Mouse (Mus musculus) 3T3-L1 (cell line): ENCODE results near the gene Vps18.

Experiments used
- DNase-seq: peaks from one replicate; pipeline ENCODE4 v3.0.0-alpha.2; 2015; ENCODE audit warnings: low read depth, low spot score

The Vps18 gene

DNA sequence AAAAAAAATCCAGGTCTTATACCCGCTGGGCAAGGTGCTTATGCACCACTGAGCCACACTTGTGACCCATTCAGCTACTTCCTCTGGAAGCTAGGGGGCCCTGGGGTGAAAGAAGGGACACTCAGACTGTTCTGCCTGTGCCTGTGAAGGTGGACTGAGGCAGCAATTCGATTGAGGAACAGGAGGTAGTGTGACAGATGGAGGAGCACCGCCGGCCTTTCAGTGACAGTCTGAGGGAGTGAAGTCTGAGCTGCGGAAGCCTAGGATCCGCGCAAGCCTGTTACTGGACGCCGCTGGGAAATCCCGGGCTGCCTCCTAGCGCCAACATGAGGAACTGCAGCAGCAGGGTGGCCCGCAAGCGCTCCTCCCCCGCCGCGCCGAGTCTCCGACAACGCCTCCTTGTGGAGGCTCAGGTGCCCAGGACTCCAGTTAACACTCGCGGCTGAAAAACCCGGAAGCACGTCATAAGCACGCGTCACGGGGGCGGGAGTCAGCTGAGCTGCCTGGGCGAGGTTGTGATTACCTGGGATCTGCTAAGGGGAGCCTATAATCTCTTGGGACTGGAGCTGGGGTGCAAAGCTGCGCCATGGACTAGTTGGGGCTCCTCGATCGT, at the start of gene Vps18:
Gene Vps18, plus strand, starts transcription at position 471 of the 613 bp plus-strand sequence.
- DNase-seq = peak; percentile 98

DNA sequence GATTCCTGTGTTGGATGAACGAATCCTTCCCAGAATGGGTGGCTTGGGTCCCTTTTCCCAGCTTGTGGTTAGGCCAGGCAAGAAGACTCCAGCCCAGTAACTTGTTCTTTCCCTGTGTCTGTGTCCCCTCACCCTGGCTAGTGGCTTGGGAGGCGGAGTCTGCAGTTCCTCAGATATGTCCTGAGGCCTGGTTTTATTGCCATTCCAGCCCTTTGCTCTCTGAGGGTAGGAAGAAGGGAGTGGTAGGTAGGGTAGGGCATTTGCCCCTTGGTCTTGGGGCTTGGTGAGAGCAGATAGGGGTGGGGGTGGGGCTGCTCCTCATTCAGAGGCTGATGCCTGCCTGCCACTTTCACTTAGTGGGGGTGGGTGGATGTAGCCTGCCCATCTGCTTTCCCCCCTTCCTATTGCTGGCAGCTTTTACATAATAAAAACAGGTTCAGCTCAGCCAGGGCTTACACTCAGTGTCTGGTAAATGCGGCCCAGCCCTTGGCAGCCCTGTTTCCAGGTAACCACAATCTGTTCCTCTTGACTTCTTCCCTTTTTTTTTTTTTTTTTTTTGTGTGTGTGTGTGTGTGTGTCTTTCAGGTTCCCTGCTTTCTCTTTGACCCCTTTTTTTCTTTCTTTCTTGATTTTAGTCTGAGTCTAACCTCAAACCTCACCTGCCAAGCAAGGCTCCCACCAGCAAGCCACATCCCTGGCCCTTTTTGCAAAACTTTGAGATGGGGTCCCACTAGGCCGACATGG, 48.3 kb upstream of the Vps18 start:
- DNase-seq = no peak

DNA sequence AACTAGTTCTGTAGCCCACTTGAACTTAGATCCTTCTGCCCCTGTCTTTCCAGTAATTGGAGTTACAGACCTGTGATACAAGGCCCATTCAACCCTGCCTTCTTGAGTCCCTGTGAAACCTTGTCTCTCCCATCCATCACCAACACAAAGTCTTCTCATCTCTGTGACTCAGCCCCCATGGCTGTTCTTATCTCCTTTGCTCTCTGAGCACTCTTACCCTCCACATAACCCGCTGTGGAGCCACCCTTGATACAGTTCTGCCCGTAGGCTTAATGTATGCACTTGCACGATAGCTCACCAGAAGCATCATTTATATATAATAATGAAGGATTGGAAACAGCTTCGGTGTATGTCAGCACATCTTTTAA, 47.7 kb upstream of the Vps18 start:
- DNase-seq = no peak

DNA sequence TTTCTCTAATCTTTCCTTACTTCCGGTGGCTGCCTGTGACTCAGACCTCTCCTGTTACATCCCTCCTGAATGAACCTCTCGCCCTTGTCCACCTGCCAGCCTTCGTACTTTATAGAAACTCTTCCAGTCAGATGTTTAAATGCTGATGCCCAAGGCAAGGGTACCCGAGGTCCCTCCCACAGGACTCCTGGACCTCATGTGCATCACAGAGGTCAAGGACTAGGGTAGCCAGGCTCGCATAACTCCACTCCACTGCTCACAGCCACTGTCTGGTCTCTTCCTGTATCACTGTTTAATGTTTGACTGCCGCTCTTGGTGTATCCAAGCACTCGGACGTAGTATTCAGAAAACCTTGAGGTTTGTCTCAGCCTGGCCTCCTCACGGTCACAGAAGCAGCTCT, 46.0 kb upstream of the Vps18 start:
- DNase-seq = no peak

DNA sequence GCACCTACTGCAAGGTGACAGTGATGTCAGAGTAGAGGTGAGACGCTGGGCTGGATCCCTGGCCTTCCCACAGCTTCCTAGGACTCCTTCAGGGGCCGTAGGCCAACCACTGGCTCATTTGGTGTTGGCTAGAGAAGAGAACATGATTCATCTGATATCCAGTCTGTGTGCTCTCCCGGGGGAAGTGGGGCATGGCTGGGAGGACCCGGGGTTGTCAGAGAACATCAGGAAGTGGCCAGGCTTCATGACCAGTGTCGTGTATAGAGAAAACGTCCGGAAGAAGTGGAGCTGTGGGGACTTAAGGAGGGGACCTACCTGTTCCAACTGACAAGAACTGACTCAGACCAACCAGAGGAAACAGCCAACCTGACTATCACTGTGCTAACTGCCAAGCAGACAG, 43.3 kb upstream of the Vps18 start:
- DNase-seq = peak; percentile 31

DNA sequence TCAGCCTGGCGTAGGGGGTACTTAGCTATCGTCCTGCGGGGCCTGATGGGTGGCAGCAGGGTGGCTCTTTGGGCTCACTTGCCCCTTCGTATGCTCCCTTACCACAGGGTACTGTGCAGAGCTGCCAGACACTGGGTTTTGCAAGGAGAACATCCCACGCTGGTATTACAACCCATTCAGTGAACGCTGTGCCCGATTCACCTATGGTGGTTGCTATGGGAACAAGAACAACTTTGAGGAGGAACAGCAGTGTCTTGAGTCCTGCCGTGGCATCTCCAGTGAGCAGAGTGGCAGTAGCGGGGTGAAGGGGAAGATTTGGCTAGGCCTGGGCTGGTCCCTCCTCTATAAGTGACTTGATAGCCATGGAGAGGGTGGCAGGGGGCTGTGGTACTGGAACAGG, 40.6 kb upstream of the Vps18 start:
- no peak for DNase-seq

DNA sequence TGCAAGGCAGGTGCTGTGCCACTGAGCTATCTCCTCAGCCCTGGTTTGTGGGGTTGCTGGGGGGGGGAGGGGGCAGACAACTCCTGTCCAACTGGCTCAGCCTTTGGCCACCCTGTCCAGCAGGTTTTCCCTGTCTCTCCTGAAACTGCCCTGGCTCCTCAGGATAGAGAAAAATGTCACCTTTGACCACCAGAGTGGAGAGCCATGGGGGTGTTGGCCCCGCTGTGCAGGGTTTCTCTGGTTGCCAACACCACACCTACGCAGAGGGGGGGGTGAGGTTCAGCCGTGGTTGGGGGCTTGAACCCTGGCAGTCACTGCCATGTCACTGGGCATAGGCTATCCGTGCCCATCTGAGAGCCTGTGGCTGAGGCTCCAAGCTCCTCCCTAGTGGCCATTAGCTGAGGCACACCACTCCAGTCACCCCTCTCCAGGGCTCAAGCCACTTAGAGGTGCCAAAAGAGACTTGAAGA, 38.9 kb upstream of the Vps18 start:
- no peak for DNase-seq

DNA sequence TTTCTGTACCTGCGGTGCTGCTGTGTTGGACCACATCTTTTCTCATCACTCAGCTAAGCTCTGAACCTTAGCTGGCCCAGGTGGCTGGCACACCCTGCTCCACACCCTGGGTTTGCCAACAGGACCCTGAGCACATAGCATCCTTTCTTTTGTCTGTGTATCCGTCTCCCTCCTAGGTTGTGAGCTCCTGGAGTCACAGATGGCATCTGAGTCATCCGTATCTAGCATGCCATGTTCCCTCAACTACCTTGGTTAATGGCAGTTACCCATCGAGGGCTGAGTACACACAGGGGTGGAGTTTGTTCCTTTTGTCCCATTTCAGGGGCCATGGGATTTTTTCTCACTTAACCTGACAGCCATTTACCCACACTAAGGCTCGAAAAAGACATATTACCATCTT, 38.2 kb upstream of the Vps18 start:
- no peak for DNase-seq

DNA sequence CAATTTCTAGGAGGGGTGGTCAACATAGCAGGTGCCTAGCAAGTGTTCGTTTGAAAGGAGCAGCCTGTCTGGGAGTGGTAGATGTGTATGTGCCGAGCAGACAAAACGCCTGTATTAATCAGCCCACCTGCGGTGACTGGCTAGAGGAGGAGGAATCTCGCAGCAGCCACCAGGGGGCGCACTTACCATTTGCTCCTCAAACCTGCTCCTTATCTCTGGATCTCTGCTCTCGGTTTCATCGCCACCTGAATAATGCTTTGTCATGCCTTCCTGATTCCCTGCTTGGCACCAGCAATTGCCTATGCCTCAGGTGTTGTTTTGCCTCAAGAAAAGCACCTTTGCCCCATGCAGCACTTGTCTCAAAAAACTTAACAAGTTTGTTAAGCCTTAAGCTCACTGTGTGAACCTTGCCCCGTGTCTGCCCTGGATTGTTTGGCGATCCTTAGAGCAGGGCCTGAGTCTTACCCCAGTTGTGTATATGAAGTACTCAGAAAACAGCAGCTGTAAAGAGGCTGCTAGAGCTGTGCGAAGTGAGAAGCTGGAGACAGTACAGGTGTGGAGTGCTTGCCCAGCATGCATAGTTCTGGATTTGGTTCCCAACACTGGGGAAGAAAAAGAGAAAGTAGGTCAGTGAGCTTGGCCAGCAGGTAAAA, 37.6 kb upstream of the Vps18 start:
- DNase-seq = peak; percentile 97

DNA sequence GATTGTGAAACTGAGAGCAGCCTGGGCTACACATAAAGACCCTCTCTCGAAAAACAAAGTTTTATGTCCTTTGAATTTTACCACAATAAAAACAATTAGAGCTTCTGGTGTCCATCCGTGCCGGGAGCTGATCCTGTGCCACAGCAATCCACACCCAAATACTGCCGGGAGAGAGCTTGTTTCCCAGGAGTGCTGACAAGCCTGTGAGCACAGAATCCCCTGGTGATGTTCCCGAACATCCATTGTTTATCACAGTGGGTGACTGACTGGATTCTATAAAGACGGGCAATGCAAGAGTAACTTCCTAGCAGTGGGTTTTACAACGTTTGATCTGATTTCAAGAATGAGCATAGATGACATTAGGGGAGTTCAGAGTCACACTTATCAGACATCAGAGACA, 33.6 kb upstream of the Vps18 start:
- no peak for DNase-seq

DNA sequence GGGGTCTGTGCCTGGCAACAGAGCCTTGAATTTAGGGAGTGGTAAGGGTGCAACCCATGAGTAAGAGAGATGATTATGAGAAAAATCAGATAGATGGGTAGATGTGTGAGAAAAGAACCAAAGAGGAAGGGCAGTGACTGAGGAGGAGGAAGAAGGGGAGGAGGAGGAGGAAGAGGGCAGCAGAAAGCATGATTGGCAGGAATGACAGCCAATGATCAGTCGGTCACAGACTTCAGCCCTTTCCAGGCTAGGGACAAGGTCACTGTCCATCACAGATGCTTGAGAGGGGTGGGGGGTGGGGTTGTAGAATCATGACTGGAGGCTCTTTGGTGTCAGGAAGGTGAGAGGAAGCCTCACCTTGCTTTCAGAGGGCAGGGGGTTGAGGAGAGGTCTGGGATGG, 28.0 kb upstream of the Vps18 start:
- DNase-seq = no peak

DNA sequence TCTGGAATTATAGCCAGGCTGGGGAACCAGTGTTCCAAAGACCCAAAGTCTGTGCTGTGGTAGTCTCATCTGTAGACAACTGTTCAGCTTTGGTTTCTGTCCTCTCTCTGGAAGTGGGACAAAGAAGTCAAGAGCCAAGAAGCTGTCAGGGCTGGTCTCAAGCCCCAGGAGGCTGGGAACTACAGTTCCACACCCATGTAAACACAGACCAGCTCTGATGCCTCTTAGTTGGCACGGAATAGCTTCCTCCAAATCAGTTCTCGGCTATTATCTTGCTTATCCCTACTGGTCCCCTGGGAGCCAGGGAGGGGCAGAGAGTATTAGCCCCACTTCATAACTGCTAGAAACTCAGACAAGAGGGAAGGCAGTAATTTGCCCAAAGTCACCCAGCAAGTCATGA, 27.2 kb upstream of the Vps18 start:
- peak; percentile 82 for DNase-seq

DNA sequence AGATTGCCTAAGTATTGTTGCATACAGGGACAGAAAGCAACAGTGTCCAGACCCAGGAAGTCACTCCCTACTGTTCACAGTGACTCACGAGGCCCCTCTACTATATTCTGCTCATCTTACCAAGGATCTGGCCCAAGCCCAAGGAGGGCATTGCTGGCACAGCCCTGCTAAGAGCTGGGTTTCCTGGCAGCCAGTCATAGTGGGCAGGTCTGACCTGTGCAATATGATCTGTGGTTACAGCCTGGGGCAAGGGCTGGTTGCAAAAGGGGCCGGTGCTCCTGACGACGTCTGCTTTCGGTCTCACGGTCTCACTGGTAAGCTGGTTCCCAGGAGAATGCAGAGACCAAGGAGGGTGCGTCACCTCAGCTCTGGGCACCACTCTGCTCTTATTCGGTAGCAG, 25.6 kb upstream of the Vps18 start:
- peak; percentile 100 for DNase-seq

DNA sequence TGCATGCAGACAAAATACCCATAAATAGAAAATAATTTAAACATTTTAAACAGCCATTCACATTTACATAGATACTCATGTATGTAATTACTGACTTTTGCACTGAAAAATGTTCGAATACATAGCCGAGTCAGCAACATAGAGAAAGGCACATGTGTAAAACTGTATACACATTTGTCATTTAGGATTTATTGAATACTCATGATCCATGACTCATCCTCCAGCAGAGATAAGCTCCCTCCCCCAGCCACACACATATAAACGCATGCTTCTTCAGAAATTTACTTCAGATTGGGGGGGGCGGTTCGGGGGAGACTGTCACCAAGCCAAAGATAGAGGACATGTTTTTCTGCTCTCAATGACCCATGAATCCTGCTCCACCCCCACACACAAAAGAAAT, 24.7 kb upstream of the Vps18 start:
- DNase-seq = peak; percentile 85

DNA sequence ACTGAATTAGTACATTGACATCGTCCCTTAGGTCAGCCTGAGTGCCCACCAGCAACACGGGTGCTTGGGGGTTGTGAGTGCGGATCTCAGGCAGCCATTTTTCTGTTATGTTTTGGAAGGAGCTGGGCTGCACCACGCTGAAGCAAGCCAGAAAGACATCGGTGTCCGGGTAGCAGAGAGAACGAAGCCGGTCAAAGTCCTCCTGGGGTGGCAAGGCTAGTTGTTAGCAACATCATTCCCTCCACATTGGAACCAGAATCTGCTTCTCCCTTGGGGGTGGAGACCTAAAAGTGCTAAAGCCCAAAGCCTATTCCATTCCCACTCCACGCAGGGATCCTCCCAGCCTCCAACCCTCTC, 18.3 kb upstream of the Vps18 start:
- no peak for DNase-seq

DNA sequence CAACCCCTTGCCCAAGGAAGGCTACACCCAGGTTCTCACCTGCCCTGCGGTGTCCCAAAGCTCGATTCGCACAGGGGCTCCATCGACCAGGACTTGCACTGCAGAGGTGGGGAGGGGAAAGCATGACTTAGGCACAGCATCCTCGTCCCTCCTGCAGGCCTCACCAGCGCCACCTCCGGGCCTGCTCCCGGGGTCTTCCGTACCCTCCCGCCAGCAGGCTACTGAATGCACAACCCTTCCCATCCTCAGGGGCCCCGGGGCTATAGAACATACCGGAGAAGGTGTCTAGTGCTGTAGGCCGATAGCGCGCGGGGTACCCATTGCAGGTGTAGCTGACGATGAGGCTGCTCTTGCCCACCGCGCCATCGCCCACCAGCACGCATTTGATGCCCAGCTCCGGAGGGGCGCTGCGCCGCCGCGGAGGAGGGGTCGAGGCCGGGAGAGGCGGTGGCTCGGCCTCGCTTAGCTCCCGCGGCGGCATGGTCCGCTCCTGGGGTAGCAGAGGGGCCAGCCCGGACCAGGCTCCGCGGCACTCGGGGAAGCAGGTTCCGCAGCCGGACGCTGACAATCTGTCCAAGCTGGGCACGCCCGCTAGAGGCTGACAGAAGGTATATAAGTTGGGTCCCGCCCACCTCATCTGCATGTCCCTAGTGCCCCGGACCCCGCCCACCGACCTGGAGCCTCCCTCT, 17.8 kb upstream of the Vps18 start, which contains the start of gene Rhov:
Gene Rhov, minus strand, starts transcription at position 630 of the 689 bp plus-strand sequence.
- peak; percentile 47 for DNase-seq

DNA sequence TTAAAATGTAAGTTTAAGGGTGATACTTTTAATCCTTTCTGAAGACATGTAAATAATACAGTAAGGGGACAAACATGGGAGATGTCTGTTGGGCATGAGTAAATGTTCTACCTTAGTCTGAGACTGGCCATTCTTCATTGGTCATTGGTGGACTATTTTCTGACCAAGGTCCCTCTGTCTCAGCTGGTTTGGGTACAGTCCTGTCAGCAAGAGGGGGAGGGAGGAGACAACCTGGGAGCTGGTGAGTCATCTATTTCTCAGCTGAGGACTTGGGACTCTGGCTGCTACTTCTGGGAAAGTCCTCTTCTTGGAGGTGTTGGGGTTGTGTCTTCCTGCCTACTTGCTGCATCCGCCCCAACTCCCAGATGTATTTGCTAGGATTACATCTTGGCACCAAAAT, 14.4 kb upstream of the Vps18 start:
- peak; percentile 41 for DNase-seq

DNA sequence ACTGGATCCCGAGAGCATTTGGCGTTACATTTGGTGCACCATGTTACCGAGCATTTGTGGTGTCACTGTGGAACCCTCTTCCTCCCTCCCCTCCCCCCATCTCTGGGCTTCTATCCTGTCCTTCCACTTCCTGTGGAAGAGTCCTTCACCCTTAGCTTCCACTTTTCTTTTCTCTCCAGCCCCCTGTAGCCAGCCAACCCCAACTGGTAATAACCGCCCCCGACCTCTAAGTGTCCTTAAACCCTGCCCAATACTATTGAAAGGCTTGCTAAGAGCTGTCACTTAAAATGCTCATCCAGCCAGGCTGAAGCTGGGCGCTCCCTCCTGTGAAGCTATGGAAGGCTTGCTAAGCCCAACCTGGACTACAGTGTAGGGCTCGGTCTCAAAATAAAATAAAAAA, 11.6 kb upstream of the Vps18 start:
- DNase-seq = no peak

DNA sequence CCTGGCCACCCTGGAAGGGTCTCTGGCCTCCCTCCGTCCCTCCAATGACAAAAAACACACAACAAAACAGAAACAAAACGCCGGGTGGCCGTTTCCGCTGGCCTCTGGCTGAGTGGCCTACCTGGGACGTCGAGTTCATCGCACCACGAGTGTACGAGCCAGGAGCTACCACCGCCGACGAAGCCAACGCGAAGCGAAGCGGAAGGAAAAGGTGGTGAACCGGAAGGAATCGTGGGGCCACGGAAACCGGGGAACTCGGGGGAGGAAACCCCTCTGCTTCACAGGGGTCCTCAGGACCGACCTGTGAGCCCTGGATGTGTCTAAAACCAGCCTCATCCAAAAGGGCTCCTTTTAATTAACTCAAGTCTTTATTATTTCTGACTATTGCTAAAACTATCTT, 10.7 kb upstream of the Vps18 start:
- DNase-seq = no peak

DNA sequence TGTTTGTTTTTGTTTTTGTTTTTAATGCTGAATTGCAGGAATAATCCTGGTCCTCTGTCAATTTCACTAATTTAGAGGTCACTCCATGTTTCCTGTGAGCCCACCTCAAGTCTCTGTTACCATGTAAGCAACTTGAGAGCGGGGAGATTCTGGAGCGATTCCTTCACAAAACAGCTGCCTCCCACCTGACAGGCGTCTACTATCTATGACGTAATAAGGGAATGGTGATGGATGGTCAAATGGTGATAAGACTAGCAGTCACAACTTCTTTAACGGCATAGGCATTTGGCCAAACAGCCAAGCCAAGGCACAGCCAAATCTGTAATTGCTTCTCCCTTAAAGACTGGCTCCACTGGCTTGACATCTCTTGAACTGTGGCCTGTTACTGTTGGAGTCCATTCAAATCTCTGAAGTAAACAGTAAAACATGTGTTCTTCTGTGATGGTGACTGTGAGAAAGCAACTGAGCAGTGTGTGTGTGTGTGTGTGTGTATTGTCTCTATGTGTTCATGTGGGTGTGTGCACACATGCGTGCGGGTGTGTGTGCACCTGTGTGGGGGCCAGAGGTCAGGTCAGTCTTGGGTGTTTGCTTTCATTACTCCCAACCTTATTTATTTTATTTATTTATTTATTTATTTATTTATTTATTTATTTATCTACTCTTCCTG, 6.5 kb upstream of the Vps18 start:
- peak; percentile 37 for DNase-seq

DNA sequence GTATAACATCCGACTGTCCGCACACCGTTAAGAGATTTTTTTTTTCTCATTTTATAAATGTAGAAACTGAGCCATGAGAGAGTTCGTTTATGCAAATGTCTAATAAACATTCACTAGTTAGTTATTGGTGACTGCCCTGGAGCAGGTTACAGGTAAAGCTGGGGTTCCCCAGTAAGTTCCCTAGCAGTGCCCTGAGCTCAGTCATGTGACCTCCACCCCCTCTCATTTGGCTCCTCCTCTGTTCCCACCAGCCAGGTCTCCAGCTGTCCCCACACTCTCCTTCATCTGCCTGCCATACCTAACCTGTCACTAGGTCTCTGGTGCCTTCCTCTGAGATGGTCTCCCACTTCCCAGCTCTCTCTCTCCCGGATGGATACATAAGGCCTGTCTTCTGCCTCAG, 1.2 kb upstream of the Vps18 start:
- DNase-seq = no peak

DNA sequence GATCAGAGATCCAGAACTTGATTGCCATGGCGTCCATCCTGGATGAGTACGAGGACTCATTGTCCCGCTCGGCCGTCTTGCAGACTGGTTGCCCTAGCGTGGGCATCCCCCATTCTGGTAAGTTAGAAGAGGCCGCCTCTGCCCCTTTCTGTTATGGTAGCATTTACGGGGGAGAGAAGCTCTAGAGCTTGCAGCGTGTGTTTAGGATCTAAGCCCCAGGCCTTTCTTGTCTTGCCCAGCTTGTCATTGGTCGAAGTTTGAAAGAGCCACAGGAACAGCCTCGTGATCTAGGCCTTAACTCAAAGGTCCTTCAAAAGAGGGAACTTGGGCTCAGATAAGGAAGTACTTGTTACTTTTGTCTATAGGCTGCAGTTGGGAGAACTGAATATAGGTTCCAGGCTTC, 475 bp downstream of the Vps18 start:
- DNase-seq = peak; percentile 46
